Mouse (Mus musculus) hindbrain, postnatal 0 days (tissue): ENCODE data around the gene Fgfr2. TPM values are rescaled to one million over a fixed set of nuclear protein-coding genes. Genes with fewer than 3 reads are reported as not detected.

Experiments
- ATAC-seq: fragments of 200-750 bp; cut with Nextera tagmentation; 2 replicates; pipeline ENCODE4 v1.8.0; 2017; ENCODE audit warnings: mild to moderate bottlenecking, moderate TSS enrichment, moderate library complexity
- DNase-seq: peaks from one replicate; pipeline ENCODE4 v3.0.0-alpha.2; 2015; ENCODE audit warnings: low spot score
- H3K27ac ChIP-seq: fragments of 300-500 bp; sonication (generic); 2 replicates; pipeline ENCODE4 v1.5.1; 2014; ENCODE audit warnings: mild to moderate bottlenecking
- H3K27me3 ChIP-seq: fragments of 300-500 bp; sonication (generic); 2 replicates; pipeline ENCODE4 v1.6.1; 2014; ENCODE audit warnings: low read length, mixed read lengths; ENCODE audit not compliant: insufficient read depth
- H3K36me3 ChIP-seq: fragments of 300-500 bp; sonication (generic); 2 replicates; pipeline ENCODE4 v1.6.1; 2014; ENCODE audit warnings: low read length, mixed read lengths; ENCODE audit not compliant: insufficient read depth
- H3K4me1 ChIP-seq: fragments of 300-500 bp; sonication (generic); 2 replicates; pipeline ENCODE4 v1.6.1; 2014; ENCODE audit warnings: antibody characterized with exemption, low read length, mixed read lengths; ENCODE audit not compliant: insufficient read depth
- H3K4me2 ChIP-seq: fragments of 300-500 bp; sonication (generic); 2 replicates; pipeline ENCODE4 v1.6.1; 2014; ENCODE audit warnings: low read depth, mild to moderate bottlenecking, low read length, moderate library complexity, mixed read lengths
- H3K4me3 ChIP-seq: fragments of 300-500 bp; sonication (generic); 2 replicates; pipeline ENCODE4 v1.5.1; 2014; ENCODE audit warnings: low read length
- H3K9ac ChIP-seq: fragments of 300-500 bp; sonication (generic); replicated peaks from 2 replicates; pipeline ENCODE4 v1.6.1; 2014; ENCODE audit warnings: mild to moderate bottlenecking, low read length, moderate library complexity, mixed read lengths
- H3K9me3 ChIP-seq: fragments of 300-500 bp; sonication (generic); 2 replicates; pipeline ENCODE4 v1.6.1; 2016; ENCODE audit warnings: low read length, mixed read lengths
- CTCF ChIP-seq: IDR thresholded peaks from 2 replicates; pipeline ENCODE4 v1.5.1; 2016; ENCODE audit warnings: antibody characterized with exemption, control low read depth, low read depth
- WGBS: fragments of 180-500 bp; shearing (Covaris S2); extraction: QIAGEN DNeasy Blood & Tissue Kit; methylation state at CpG from one replicate; pipeline ENCODE4 v1.1.7; 2014; 5-methylcytosine and 5-hydroxymethylcytosine counted together
- polyA plus RNA-seq: library from polyadenylated mRNA; unstranded; fragments of >200 nt; fragmentation: Nextera tagmentation; extraction: Ambion mirVana; gene quantifications from 2 replicates; pipeline ENCODE4 v1.2.1, GENCODE M21; 2015
- total RNA-seq: library from RNA; depleted of rRNA; stranded (reverse); fragments of >200 nt; gene quantifications from 2 replicates; pipeline ENCODE4 v1.2.3, GENCODE M21; 2014

The Fgfr2 gene
- total and polyA plus RNA-seq, 2 experiments from 2014 or later: 17.3 to 49.0 TPM

- Histone ChIP-seq H3K4me2 (no peak overlapping the region), H3K9ac (no peak overlapping the region), H3K4me3 (no peak overlapping the region), H3K27me3 (no peaks in the 10 kb centered on the region), H3K36me3 (no peaks in the 10 kb centered on the region), H3K9me3 (no peaks in the 10 kb centered on the region), H3K27ac (peak overlapping the region; percentile 20; the same call in 1 of the 2 replicates), H3K4me1 (peaks cover 5% of the 10 kb centered on the region)
- no peak for TF ChIP-seq CTCF
- DNase-seq: peak; percentile 30
- ATAC-seq: peak; percentile 55; the same call in 1 of the 2 replicates
- 62% methylated on average over 5 of the region's 5 CpGs for WGBS
Measured at GRCm38 (mm10) chr7:132253513-132253912, 869.6 kb downstream of the Fgfr2 start.

GRCm38 (mm10) chr7:132253078-132253477 is 870.1 kb downstream of the Fgfr2 start:
- H3K4me2 ChIP-seq: no peak overlapping the region
- H3K9me3 ChIP-seq: no peaks in the 10 kb centered on the region
- no peak for ATAC-seq
- no peaks in the 10 kb centered on the region for H3K27me3 ChIP-seq
- no peaks in the 10 kb centered on the region for H3K36me3 ChIP-seq
- no peak overlapping the region for H3K4me3 ChIP-seq
- no peak overlapping the region for H3K9ac ChIP-seq
- H3K27ac ChIP-seq: no peak overlapping the region; the same call in 1 of the 2 replicates
- no peak for TF ChIP-seq CTCF
- DNase-seq: no peak
- 75% methylated on average over 4 of the region's 4 CpGs for WGBS
- peaks cover 5% of the 10 kb centered on the region for H3K4me1 ChIP-seq

- peaks cover 9% of the 10 kb centered on the region for H3K4me1 ChIP-seq
- no peak overlapping the region for H3K27ac ChIP-seq
- no peaks in the 10 kb centered on the region for H3K27me3 ChIP-seq
- H3K9ac ChIP-seq: no peak overlapping the region
- no peak for TF ChIP-seq CTCF
- H3K4me3 ChIP-seq: no peak overlapping the region
- WGBS: 70% methylated on average over 10 of the region's 10 CpGs
- ATAC-seq (no peak), DNase-seq (no peak)
- no peaks in the 10 kb centered on the region for H3K36me3 ChIP-seq
- no peak overlapping the region for H3K4me2 ChIP-seq
- no peaks in the 10 kb centered on the region for H3K9me3 ChIP-seq
Measured at GRCm38 (mm10) chr7:132249563-132250119, 873.5 kb downstream of the Fgfr2 start.

GRCm38 (mm10) chr7:132247567-132247966 is 875.6 kb downstream of the Fgfr2 start:
- Histone ChIP-seq H3K27me3 (no peaks in the 10 kb centered on the region), H3K4me2 (0 out of 2 replicates have a peak overlapping the region, but pooled peaks have one; percentile 5), H3K9ac (0 out of 2 replicates have a peak overlapping the region, but pooled peaks have one; percentile 13), H3K4me1 (peaks cover 9% of the 10 kb centered on the region), H3K27ac (peak overlapping the region; percentile 64; the same call in 1 of the 2 replicates), H3K4me3 (no peak overlapping the region), H3K9me3 (no peaks in the 10 kb centered on the region), H3K36me3 (no peaks in the 10 kb centered on the region)
- 9% methylated on average over 11 of the region's 11 CpGs for WGBS
- ATAC-seq (peak; percentile 80), DNase-seq (peak; percentile 72)
- TF ChIP-seq CTCF: no peak

GRCm38 (mm10) chr7:132247091-132247490 is 876.1 kb downstream of the Fgfr2 start:
- 47% methylated on average over 5 of the region's 5 CpGs for WGBS
- Histone ChIP-seq H3K4me3 (no peak overlapping the region), H3K9me3 (no peaks in the 10 kb centered on the region), H3K27me3 (no peaks in the 10 kb centered on the region), H3K36me3 (no peaks in the 10 kb centered on the region), H3K4me1 (peaks cover 9% of the 10 kb centered on the region), H3K4me2 (no peak overlapping the region), H3K9ac (0 out of 2 replicates have a peak overlapping the region, but pooled peaks have one; percentile 13), H3K27ac (peak overlapping the region; percentile 64; the same call in 1 of the 2 replicates)
- DNase-seq (no peak), ATAC-seq (no peak)
- no peak for TF ChIP-seq CTCF

- Histone ChIP-seq H3K9ac (no peak overlapping the region), H3K4me2 (no peak overlapping the region), H3K27ac (no peak overlapping the region), H3K36me3 (no peaks in the 10 kb centered on the region), H3K4me3 (no peak overlapping the region), H3K27me3 (no peaks in the 10 kb centered on the region), H3K4me1 (peaks cover 9% of the 10 kb centered on the region), H3K9me3 (no peaks in the 10 kb centered on the region)
- WGBS: 90% methylated on average over 6 of the region's 6 CpGs
- DNase-seq: no peak
- ATAC-seq: no peak
- no peak for TF ChIP-seq CTCF
Measured at GRCm38 (mm10) chr7:132245730-132246129, 877.4 kb downstream of the Fgfr2 start.

GRCm38 (mm10) chr7:132244637-132245036 is 878.5 kb downstream of the Fgfr2 start:
- ATAC-seq (no peak), DNase-seq (no peak)
- no peak for TF ChIP-seq CTCF
- 90% methylated on average over 14 of the region's 14 CpGs for WGBS
- Histone ChIP-seq H3K27me3 (no peaks in the 10 kb centered on the region), H3K4me3 (no peak overlapping the region), H3K4me2 (no peak overlapping the region), H3K4me1 (peaks cover 4% of the 10 kb centered on the region; the same call in 1 of the 2 replicates), H3K36me3 (no peaks in the 10 kb centered on the region), H3K9me3 (no peaks in the 10 kb centered on the region), H3K9ac (no peak overlapping the region), H3K27ac (no peak overlapping the region)
